Mouse (Mus musculus): ENCODE data around the gene Cpa5. TPM values are rescaled to one million over a fixed set of nuclear protein-coding genes. Genes with fewer than 3 reads are reported as not detected.

Cpa5 gene
- polyA plus RNA-seq, 1 experiment = 89.5 TPM

DNA sequence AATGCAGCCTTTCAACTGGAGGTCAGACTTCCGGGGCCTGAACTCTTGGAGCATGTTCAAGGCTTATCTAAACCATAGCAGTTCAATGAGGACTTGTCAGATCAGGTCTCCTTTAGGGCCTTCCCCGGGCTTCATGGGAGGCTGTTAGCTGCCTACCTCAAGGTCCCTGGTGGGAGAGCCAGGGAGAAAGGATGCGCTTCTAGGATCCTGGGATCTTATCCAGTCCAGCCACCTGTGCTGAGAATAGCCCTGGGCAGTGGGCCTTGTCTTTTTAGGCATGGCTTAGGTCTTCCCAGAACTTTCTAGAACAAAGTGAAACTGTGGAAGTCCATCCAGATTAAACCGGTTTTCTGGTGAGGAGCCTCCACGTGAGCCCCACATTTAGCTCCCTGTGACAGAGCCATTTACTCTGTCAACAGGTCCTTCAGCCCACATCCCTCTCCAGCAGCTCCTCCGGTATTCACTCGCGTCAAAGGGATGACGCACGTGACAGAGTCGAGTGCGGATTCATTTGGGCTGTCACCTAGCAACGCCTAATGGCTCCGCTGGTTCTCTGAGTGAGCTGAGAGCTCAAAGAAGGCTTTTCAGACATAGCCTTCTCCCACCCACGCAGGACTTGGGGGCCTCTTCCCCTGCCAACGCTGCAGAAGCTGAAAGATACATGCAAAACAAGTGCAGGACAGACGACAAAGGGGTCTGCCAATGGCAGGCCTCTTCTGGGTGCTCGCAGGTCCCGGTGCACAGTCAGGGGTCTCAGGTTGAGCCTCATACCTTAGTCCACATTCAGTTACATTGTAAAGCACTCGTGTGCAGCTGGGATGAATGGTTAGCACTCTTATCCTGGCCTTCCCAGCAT, 38.1 kb upstream of the Cpa5 start:
- Histone ChIP-seq H3K4me1 (ENCODE audit: control insufficient read depth, insufficient read depth, low read length) (peaks cover 6% of the 10 kb centered on the region), H3K4me3 (ENCODE audit: control insufficient read depth, low read depth, low read length) (peak overlapping the region; percentile 20), H3K27me3 (ENCODE audit: control insufficient read depth, insufficient read depth, low read length) (no peaks in the 10 kb centered on the region), H3K36me3 (ENCODE audit: control insufficient read depth, insufficient read depth, low read length) (no peaks in the 10 kb centered on the region), H3K27ac (ENCODE audit: control insufficient read depth, insufficient read depth, low read depth, low read length) (no peak overlapping the region)
- TF ChIP-seq POLR2A (IDR thresholded peaks at IDR 0.05; ENCODE audit: control insufficient read depth, low read depth, low read length) (no peak), CTCF (IDR thresholded peaks at IDR 0.05; ENCODE audit: control insufficient read depth, insufficient read depth, insufficient replicate concordance, low read depth, low read length) (no peak)

DNA sequence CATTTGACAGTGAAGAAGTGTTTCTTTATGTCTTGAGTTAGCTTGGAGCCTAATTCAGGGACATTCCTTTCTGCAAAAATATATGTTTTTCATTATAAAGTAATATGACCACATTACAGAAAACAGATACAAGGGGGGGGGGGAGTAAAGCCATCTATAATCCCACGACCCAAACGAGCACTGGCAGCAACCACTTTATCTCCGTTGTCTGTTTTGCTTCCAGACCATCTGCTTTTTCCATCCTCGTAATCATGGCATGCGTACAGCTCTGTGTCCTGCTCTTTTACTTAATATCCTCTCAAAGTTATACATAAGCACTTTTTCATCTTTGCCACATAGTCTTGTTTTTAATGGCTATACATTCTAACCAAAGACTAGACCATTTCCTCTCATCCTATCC, 37.4 kb upstream of the Cpa5 start:
- Histone ChIP-seq H3K4me1 (ENCODE audit: control insufficient read depth, insufficient read depth, low read length) (peaks cover 6% of the 10 kb centered on the region), H3K27ac (ENCODE audit: control insufficient read depth, insufficient read depth, low read depth, low read length) (no peak overlapping the region), H3K27me3 (ENCODE audit: control insufficient read depth, insufficient read depth, low read length) (no peaks in the 10 kb centered on the region), H3K36me3 (ENCODE audit: control insufficient read depth, insufficient read depth, low read length) (no peaks in the 10 kb centered on the region), H3K4me3 (ENCODE audit: control insufficient read depth, low read depth, low read length) (no peak overlapping the region)
- TF ChIP-seq POLR2A (IDR thresholded peaks at IDR 0.05; ENCODE audit: control insufficient read depth, low read depth, low read length) (no peak), CTCF (IDR thresholded peaks at IDR 0.05; ENCODE audit: control insufficient read depth, insufficient read depth, insufficient replicate concordance, low read depth, low read length) (no peak)

DNA sequence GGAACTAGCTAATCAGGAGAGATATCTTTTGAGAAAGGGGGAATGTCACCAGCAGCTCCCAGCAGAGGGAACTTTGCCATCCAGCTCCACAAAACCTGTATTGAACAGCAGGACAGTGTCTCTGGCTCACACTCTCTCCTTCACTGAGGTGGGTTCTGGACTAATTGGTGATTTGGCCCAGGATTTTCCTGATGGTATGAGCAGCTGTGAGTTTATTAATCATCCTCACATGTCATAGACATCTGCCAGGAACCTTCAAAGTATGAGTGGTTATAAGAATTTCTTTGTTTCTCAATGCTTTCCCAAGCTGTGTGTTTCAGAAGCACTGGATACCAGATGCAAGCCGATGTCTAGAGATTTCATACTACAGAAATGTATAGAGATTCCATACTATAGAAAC, 35.9 kb upstream of the Cpa5 start:
- Histone ChIP-seq H3K4me1 (ENCODE audit: control insufficient read depth, insufficient read depth, low read length) (peaks cover 6% of the 10 kb centered on the region), H3K4me3 (ENCODE audit: control insufficient read depth, low read depth, low read length) (no peak overlapping the region), H3K27ac (ENCODE audit: control insufficient read depth, insufficient read depth, low read depth, low read length) (no peak overlapping the region), H3K36me3 (ENCODE audit: control insufficient read depth, insufficient read depth, low read length) (no peaks in the 10 kb centered on the region), H3K27me3 (ENCODE audit: control insufficient read depth, insufficient read depth, low read length) (no peaks in the 10 kb centered on the region)
- TF ChIP-seq POLR2A (IDR thresholded peaks at IDR 0.05; ENCODE audit: control insufficient read depth, low read depth, low read length) (no peak), CTCF (IDR thresholded peaks at IDR 0.05; ENCODE audit: control insufficient read depth, insufficient read depth, insufficient replicate concordance, low read depth, low read length) (no peak)

DNA sequence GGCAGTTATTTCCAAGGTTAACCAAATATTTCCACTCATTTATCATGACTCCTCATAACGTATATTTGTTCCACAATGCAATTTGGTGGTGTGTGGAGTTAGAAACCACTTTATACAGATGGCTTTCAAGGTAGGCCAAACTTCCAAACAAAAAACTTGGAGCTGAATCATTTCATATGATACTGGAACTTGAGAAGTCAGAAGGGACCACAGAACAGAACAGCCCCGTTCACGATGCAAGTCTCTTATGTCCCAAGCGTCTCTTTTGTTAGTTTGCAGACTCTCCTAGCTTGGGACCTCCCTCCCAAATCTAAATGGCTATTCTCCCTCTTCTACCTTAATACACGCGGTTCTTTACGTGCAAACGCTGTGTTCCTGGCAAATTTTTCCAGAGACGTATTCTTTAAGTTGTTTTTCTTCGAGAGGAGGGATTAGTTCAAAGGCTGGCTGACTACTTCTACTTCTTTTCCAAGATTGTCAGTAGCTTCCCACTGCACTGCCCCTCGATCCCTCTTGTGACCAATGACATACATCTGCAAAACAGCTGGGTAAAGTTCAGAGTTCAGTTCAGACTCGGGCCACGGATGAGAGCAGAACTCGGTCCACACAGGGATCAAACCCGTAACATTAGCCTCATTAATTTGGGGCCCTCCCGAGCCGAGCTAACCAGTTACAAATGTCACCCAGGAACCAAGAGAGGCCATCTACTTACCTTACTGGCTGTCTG, 34.2 kb upstream of the Cpa5 start:
- peaks cover 6% of the 10 kb centered on the region for H3K4me1 ChIP-seq (ENCODE audit: control insufficient read depth, insufficient read depth, low read length)
- H3K27me3 ChIP-seq (ENCODE audit: control insufficient read depth, insufficient read depth, low read length) = no peaks in the 10 kb centered on the region
- H3K36me3 ChIP-seq (ENCODE audit: control insufficient read depth, insufficient read depth, low read length) = no peaks in the 10 kb centered on the region
- no peak overlapping the region for H3K27ac ChIP-seq (ENCODE audit: control insufficient read depth, insufficient read depth, low read depth, low read length)
- TF ChIP-seq CTCF (IDR thresholded peaks at IDR 0.05; ENCODE audit: control insufficient read depth, insufficient read depth, insufficient replicate concordance, low read depth, low read length) = no peak
- TF ChIP-seq POLR2A (IDR thresholded peaks at IDR 0.05; ENCODE audit: control insufficient read depth, low read depth, low read length) = no peak
- H3K4me3 ChIP-seq (ENCODE audit: control insufficient read depth, low read depth, low read length) = no peak overlapping the region

DNA sequence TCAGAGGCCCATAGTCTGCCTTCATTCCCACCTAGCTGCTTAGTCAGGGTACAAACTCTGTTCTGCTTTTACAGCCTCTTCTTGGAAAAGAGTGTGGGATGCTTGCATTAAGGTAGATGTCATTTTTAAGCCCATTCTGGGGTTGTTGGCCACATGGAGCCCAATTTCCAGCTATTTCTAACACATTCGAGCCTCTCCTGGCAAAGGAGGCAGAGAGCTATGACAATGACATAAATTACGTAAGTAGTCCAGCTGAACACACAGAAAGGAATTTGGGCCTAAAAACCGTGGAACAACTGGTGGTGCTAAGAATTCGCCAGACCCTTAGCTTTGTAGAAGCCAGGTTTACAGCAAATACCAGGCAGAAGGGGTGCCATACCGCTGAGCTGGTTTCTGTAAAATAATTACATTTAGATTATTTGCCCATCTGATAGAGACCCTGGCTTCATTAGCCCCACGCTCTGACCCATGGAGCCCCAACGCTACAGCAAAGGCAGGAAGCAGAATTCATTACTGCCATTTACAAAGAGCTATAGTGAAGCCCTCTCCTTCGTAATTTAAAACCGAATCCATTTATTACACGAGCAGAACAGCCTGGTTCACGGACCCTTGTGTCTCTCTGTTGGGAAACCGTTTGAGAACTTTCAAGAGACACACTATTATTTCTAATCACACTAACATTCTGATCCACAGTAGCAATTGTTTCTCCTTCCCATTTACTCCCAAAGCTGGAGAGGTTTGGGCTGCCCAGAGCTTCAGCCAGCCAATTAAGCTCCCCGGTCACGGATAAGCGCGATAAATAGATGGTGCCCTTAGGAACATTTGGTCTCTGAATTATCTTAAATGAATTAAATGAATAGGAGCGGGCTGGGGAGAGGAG, 30.6 kb upstream of the Cpa5 start:
- Histone ChIP-seq H3K4me3 (ENCODE audit: control insufficient read depth, low read depth, low read length) (no peak overlapping the region), H3K36me3 (ENCODE audit: control insufficient read depth, insufficient read depth, low read length) (no peaks in the 10 kb centered on the region), H3K27me3 (ENCODE audit: control insufficient read depth, insufficient read depth, low read length) (no peaks in the 10 kb centered on the region), H3K27ac (ENCODE audit: control insufficient read depth, insufficient read depth, low read depth, low read length) (no peak overlapping the region), H3K4me1 (ENCODE audit: control insufficient read depth, insufficient read depth, low read length) (no peaks in the 10 kb centered on the region)
- TF ChIP-seq POLR2A (IDR thresholded peaks at IDR 0.05; ENCODE audit: control insufficient read depth, low read depth, low read length) (no peak), CTCF (IDR thresholded peaks at IDR 0.05; ENCODE audit: control insufficient read depth, insufficient read depth, insufficient replicate concordance, low read depth, low read length) (no peak)

DNA sequence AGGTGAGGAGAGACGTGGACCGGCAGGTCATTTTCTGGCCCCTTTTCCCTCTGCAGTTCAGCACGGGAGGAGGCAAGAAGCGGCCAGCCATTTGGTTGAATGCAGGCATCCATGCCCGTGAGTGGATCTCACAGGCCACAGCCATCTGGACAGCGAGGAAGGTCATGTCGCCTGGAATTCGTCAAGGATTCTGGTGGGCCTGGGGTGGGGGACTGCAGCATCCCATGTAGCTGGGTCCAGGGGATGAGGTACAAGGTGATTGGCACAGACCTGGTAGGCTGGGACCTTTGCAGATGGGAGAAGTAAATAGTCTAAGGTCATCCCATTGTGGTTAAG, 30.0 kb upstream of the Cpa5 start:
- H3K27ac ChIP-seq (ENCODE audit: control insufficient read depth, insufficient read depth, low read depth, low read length) = no peak overlapping the region
- no peaks in the 10 kb centered on the region for H3K4me1 ChIP-seq (ENCODE audit: control insufficient read depth, insufficient read depth, low read length)
- H3K27me3 ChIP-seq (ENCODE audit: control insufficient read depth, insufficient read depth, low read length) = no peaks in the 10 kb centered on the region
- no peak overlapping the region for H3K4me3 ChIP-seq (ENCODE audit: control insufficient read depth, low read depth, low read length)
- TF ChIP-seq POLR2A (IDR thresholded peaks at IDR 0.05; ENCODE audit: control insufficient read depth, low read depth, low read length) (no peak), CTCF (IDR thresholded peaks at IDR 0.05; ENCODE audit: control insufficient read depth, insufficient read depth, insufficient replicate concordance, low read depth, low read length) (no peak)
- H3K36me3 ChIP-seq (ENCODE audit: control insufficient read depth, insufficient read depth, low read length) = no peaks in the 10 kb centered on the region
